Mouse (Mus musculus) cerebellum, postnatal 4 days (tissue): ENCODE data around the gene Mafb.

Experiments
- DNase-seq, 2 experiments: peaks; one replicate each; pipeline ENCODE4 v3.0.0; 2022; ENCODE audit warnings: low spot score in 2 of 2, mixed read lengths in 1 of 2

The Mafb gene

GRCm38 (mm10) chr2:160366980-160367338 is at the start of gene Mafb:
TSS of gene Mafb (minus strand) at chr2:160367065.
- DNase-seq = peak; percentile 66 to 80

DNA sequence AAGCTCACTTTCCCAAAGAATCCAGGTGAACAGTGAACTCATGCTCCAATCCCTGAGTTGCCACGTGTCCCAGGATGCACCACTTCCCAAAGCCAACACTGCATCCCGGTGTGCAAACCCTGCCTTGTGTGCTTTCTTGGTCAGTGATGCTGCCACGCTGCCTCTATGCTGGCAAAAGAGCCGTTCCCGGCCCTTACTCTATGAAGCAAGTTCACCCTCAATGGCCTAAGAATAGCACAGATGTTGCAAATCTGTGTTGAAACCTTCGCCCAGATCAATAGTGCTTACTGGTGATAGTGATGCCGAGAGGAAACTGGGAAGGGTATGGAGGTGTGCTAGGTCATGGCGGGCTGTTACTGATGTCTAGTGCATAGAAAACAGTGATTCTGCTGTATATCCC is 48.3 kb upstream of the Mafb start:
- no peak for DNase-seq

DNA sequence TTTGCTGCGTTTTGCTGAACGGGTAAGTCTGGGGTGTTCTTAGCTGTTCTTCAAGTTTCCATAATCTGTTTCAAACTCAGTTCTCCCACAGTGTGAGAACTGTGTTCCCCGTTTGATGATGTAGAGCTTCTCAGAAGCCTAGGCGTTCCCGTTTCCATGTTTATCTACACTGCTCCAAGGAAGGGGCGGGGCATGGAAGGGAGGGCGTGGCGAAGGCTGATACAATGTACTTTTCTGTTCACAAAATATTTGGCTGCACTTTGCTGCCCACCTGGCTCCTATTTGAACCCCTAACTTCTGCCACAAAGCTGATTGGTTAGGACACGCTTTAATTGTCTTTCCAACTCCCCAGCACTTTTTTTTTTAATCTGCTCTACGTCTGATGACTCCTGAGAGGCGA is 47.9 kb upstream of the Mafb start:
- no peak for DNase-seq

DNA sequence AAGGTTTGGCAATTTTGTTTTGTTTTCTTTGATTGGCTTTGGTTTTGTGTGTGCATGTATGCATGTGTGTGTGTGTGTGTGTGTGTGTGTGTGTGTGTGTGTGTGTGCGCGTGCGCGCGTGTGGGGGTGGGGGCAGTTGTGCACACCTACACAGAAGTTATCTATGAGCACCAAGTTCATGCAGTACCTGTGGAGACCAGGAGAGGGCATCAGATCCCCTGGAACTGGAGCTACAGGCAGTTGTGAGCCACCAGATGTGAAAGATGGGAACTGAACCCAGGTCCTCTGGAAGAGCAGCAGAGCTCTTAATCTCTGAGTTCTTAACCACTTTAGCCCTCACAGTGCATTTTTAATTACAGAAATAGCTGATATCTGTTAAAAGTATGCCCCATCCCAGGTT is 47.1 kb upstream of the Mafb start:
- DNase-seq = peak in 1 of 2 experiments; percentile 20

DNA sequence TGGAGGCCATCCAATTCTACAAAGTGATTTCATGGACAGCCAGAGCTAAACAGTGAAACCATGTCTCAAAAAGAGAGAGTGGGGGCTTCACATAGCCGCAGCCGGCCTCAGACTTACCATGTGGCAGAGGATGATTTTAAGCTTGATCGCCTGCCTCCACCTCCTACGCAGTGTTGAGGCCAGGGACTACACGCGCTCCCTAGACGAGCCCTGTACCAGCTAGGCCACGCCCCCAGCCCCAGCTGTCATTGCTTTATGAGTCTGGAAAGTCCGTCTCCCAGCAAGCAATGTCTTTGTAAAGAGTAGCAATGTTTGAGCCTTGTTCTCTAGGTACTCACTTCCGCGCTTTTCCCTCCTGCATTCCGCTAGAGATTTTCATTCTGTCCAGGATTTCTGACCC is 46.2 kb upstream of the Mafb start:
- peak in 1 of 2 experiments; percentile 7 for DNase-seq

DNA sequence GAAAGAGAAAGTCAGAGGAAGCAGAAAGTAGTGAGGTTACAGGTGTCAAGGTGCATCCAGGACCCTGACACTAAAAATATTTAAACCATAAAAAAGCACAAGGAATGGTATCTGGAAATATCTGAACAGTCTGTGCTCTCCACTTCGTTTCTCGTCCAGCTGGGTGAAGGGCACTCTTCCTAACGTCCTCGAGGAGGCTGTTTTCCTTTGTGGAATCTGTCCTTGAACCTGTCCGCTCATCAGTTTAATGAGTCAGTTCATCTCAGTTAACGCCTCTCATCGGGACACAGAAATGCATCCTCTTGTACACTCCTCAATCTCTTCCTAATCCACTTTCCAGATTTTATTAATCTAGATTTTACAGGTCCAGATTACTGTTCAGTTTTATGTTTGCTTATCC is 44.6 kb upstream of the Mafb start:
- DNase-seq = no peak

GRCm38 (mm10) chr2:160407720-160408119 is 40.9 kb upstream of the Mafb start:
- no peak for DNase-seq

GRCm38 (mm10) chr2:160397747-160398146 is 30.9 kb upstream of the Mafb start:
- DNase-seq = no peak

DNA sequence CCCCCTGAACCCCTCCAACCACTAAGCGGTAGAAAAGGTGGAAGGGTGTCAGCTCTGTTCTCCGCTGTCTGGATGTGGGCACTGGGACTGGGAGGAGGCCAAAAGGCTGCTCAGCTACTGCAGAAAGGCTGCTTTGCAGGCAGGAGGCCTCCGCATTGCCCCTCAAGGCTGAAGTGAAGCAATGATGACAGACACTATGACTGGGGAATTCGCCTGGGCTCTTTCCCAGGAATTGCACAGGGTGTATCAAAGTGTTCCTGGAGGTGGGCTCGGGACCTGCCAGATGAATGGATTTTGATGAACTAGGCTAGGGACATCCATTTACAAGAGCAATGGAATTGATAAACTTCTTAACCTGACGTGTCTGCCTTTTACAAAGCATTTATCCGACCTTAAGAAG is 27.9 kb upstream of the Mafb start:
- no peak for DNase-seq

DNA sequence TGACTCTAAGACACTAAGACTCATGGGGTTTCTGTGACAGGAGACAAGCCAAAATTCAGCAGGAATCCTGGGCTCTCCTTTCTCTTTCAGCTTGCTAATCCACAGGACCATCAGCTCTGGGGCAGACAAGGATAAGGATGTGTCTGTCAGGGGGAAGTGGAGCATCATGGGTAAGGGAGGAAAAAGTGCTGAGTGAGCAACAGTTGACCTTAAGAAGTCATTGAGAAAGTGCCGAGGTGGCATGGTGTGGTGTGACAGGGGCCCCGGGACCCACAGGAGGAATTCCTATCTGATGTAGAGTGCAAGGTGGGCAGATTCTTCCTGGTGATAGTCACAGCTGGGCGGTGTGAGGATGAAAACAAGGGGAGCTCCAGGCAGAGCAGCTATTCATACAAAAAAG is 25.8 kb upstream of the Mafb start:
- no peak for DNase-seq

GRCm38 (mm10) chr2:160388596-160388995 is 21.7 kb upstream of the Mafb start:
- no peak for DNase-seq

- DNase-seq = no peak
Observed at GRCm38 (mm10) chr2:160383418-160383817, 16.6 kb upstream of the Mafb start.

DNA sequence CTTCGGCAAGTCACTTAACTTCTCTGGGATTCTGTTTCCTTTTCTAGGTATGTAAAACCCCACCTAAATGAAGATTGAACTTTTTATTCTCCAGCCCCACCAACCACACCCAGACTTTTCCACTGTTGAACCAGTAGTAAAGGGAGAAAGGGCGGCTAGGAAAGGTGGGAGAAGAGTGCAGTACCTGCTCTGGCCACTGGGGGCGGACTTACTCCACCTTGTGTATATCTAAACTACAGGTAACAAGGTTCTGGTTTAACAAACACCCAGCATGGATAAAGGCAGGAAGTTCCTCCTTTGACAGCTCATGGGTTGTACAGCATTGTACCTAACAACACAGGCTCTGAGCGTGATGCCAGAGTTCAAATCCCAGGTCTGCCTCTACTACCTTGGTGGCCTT is 11.4 kb upstream of the Mafb start:
- peak in 1 of 2 experiments; percentile 60 for DNase-seq

DNA sequence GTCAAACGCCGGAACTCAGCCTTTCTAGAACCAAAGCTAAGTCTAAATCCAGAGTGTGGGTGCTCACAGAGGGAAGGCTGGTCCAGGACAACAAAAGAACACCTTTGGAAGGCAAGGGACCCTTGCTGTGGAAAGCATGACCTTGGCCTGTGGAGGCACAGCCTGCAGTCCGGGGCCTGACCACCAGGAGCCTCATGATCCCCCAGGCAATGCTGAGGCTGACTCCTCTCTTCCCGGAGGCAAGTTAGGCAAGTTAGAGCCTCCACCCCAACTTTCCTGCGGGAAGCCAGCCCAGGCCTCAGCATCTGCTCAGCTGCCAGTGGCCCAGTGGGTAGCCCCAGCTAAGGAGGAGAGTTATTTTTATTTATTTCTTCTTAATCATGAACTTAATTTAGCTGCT is 9.4 kb upstream of the Mafb start:
- DNase-seq = no peak

GRCm38 (mm10) chr2:160369653-160370420 is 3.0 kb upstream of the Mafb start:
- DNase-seq = no peak

DNA sequence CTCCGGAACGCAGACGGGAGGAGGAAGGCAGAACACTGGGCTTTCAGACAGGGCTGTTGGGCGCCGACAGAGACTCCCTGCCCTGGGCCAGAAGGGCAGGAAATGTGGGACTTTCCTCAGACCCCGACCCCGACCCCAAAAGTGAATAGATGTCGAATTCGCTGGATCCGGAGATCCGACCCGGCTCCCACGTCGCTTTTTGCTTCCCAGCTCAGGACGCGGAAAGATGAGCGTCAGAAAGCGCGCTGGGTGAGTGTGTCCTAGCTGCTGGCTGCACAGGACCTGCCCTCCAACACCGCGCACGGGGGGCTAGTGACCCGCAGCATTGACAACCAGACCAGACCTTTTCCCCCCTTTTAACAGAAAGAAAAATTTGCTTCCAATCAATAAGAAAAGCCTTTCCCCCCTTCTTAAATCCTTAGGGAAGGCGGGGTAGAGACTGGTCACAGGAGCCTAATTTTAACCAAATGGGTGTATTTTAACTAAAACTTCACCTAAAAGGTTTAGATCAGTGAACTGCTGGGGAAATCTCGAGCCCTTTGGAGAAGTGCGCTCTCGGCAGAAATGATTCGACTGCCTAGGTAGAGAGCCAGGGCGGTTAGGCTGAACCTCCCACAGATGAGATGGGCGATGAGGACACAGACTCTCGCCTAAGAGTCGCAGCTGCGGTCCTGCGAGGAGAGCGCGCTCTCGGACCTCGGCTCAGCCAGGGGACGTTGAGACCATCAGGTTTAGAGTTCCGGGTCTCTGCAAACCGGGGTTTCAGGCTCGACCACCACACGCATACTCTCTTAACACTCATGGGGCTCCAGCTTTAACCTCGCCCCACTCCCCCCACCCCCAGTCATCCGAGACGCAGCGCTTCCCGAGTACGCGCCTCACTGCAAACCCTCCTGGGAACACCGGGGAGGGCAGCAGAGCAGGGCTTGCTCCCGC is 1.8 kb upstream of the Mafb start:
- DNase-seq = no peak

DNA sequence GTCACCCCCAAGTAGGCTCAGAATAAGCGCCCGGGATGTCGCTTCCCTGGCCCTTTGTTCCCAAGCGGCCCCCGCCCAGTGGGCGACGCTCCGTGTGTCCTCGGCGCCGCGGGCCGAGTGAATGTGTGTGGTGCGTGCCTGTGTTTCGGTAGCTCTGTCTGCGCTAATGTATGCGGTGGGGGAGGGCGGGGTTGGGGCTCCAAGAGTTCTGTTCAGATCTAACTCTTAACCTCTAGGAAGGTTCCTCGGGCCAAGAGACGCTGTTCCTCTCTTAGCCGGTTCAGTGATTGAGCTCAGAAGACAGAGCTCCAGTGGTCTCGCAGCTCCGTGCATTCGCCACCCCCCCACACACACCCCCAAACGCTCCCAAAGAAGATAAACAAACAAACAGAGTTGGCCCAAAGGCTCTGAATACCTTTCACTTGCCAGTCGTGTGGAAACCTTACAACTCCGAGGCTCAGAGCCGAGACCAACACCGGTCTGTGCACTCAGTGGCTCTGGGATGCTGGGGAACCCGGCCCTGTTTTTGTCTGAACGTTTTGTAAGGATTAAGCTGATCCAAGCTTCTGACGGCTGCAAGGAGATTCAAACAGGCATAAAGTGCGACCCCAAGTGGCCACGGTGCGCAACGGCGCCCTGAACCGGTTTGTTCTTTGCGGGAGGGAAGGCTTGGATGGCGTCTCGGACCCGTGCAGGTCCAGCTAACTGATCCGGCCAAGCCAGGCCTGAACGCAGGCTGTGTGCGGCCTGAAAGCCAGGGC is 763 bp upstream of the Mafb start:
- peak; percentile 92 to 93 for DNase-seq

- DNase-seq = no peak
Observed at GRCm38 (mm10) chr2:160366111-160366979, 520 bp downstream of the Mafb start.

GRCm38 (mm10) chr2:160365107-160365911 is 1.6 kb downstream of the Mafb start:
- DNase-seq = no peak

GRCm38 (mm10) chr2:160364666-160365065 is 2.2 kb downstream of the Mafb start:
- DNase-seq = no peak
